Mouse (Mus musculus) embryonic facial prominence, embryonic 13.5 days (tissue): ENCODE results near the gene Zdhhc1. TPM values are rescaled to one million over a fixed set of nuclear protein-coding genes. Genes with fewer than 3 reads are reported as not detected.

ENCODE experiments used
- ATAC-seq: fragments of 200-750 bp; cut with Nextera tagmentation; 2 replicates; pipeline ENCODE4 v1.8.0; 2017; ENCODE audit warnings: low read depth; ENCODE audit not compliant: insufficient number of reproducible peaks, insufficient read depth, low FRiP score, low TSS enrichment
- H3K27ac ChIP-seq: fragments of 300-500 bp; sonication (generic); 2 replicates; pipeline ENCODE4 v1.5.1; 2015; ENCODE audit warnings: moderate library complexity, mild to moderate bottlenecking, inconsistent platforms
- H3K27me3 ChIP-seq: fragments of 300-500 bp; sonication (generic); 2 replicates; pipeline ENCODE4 v1.6.1; 2015; ENCODE audit warnings: mild to moderate bottlenecking, inconsistent platforms
- H3K36me3 ChIP-seq: fragments of 300-500 bp; sonication (generic); 2 replicates; pipeline ENCODE4 v1.6.1; 2015; ENCODE audit warnings: mild to moderate bottlenecking, inconsistent platforms
- H3K4me1 ChIP-seq: fragments of 300-500 bp; sonication (generic); 2 replicates; pipeline ENCODE4 v1.6.1; 2015; ENCODE audit warnings: inconsistent platforms
- H3K4me2 ChIP-seq: fragments of 300-500 bp; sonication (generic); 2 replicates; pipeline ENCODE4 v1.6.1; 2015; ENCODE audit warnings: moderate library complexity, mild to moderate bottlenecking, inconsistent platforms
- H3K4me3 ChIP-seq: fragments of 300-500 bp; sonication (generic); 2 replicates; pipeline ENCODE4 v1.5.1; 2015; ENCODE audit warnings: mild to moderate bottlenecking, inconsistent platforms
- H3K9ac ChIP-seq: fragments of 300-500 bp; sonication (generic); 2 replicates; pipeline ENCODE4 v1.6.1; 2015; ENCODE audit warnings: mild to moderate bottlenecking, inconsistent platforms
- H3K9me3 ChIP-seq: fragments of 300-500 bp; sonication (generic); 2 replicates; pipeline ENCODE4 v1.6.1; 2016; ENCODE audit warnings: inconsistent platforms
- WGBS: fragments of 180-500 bp; shearing (Covaris S2); methylation state at CpG from one replicate; pipeline ENCODE4 v1.1.7; 2015; ENCODE audit warnings: mixed read lengths; 5-methylcytosine and 5-hydroxymethylcytosine counted together
- polyA plus RNA-seq: library from polyadenylated mRNA; unstranded; fragments of >200 nt; fragmentation: Nextera tagmentation; extraction: Ambion mirVana; gene quantifications from 2 replicates; pipeline ENCODE4 v1.2.1, GENCODE M21; 2015

The Zdhhc1 gene
- polyA plus RNA-seq, 1 experiment from 2014 or later = 53.3 TPM

GRCm38 (mm10) chr8:105431743-105432515 is 64.8 kb downstream of the Zdhhc1 start:
- Histone ChIP-seq H3K9me3 (no peaks in the 10 kb centered on the region), H3K36me3 (no peaks in the 10 kb centered on the region), H3K4me1 (peaks cover 9% of the 10 kb centered on the region; the same call in 1 of the 2 replicates), H3K9ac (no peak overlapping the region), H3K27me3 (no peaks in the 10 kb centered on the region), H3K27ac (no peak overlapping the region), H3K4me2 (no peak overlapping the region), H3K4me3 (no peak overlapping the region)
- WGBS = 50% methylated on average over 7 of the region's 7 CpGs
- ATAC-seq = no peak

DNA sequence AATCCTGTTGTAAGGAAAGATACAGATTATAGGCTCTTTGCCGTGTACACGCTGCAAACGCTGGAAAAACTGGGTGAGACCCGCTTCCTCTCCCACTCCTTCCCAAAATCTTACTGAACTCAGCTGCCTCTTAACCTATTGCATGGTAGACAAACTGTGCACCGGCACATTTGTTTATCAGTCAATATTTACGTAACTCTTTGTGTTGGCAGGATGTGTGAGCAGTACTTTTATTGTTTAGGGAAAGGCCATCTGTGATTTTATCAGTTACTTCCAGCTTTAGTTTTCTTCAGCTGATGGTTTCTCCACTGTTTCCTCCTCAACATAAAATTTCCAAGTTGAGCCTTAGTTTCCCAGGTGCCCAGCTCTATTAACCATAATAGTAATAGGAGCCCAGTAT is 69.8 kb downstream of the Zdhhc1 start:
- H3K36me3 ChIP-seq = no peaks in the 10 kb centered on the region

More for the DNA sequence above, 69.8 kb downstream of the Zdhhc1 start:
- H3K9ac ChIP-seq = no peak overlapping the region
- no peak for ATAC-seq
- no peaks in the 10 kb centered on the region for H3K4me1 ChIP-seq
- H3K27ac ChIP-seq = no peak overlapping the region
- H3K4me3 ChIP-seq = no peak overlapping the region
- no peak overlapping the region for H3K4me2 ChIP-seq
- 76% methylated on average over 6 of the region's 6 CpGs for WGBS
- H3K9me3 ChIP-seq = no peaks in the 10 kb centered on the region
- H3K27me3 ChIP-seq = no peaks in the 10 kb centered on the region

Other genes with a start within 250 kb of the Zdhhc1 start
- gene B3gnt9, start 241.7 kb downstream of the Zdhhc1 start, polyA plus RNA-seq = 25.9 and 29.7 TPM in 2 replicates
- gene Tradd, start 232.3 kb downstream of the Zdhhc1 start, polyA plus RNA-seq = 22.8 and 24.7 TPM in 2 replicates
- 2.1 TPM in 2 replicates for gene Fbxl8, start 232.3 kb downstream of the Zdhhc1 start, polyA plus RNA-seq
- 0.13 and 0.22 TPM in 2 replicates for gene Hsf4, start 227.1 kb downstream of the Zdhhc1 start, polyA plus RNA-seq
- gene Nol3, start 220.8 kb downstream of the Zdhhc1 start, polyA plus RNA-seq = 1.8 and 2.8 TPM in 2 replicates
- gene 4931428F04Rik, start 207.0 kb downstream of the Zdhhc1 start, polyA plus RNA-seq = 22.1 and 23.0 TPM in 2 replicates
- gene Exoc3l, start 200.8 kb downstream of the Zdhhc1 start, polyA plus RNA-seq = 10.2 and 11.1 TPM in 2 replicates
- 78.9 and 81.7 TPM in 2 replicates for gene E2f4, start 199.2 kb downstream of the Zdhhc1 start, polyA plus RNA-seq
- gene Elmo3, start 191.3 kb downstream of the Zdhhc1 start, polyA plus RNA-seq = 6.0 and 6.7 TPM in 2 replicates
- 1.3 and 1.8 TPM in 2 replicates for gene Lrrc29, start 170.6 kb downstream of the Zdhhc1 start, polyA plus RNA-seq
- gene Tmem208, start 170.5 kb downstream of the Zdhhc1 start, polyA plus RNA-seq = 121 TPM in 2 replicates
- 2.3 and 3.0 TPM in 2 replicates for gene Fhod1, start 148.9 kb downstream of the Zdhhc1 start, polyA plus RNA-seq
- gene Slc9a5, start 148.1 kb downstream of the Zdhhc1 start, polyA plus RNA-seq = 5.9 and 6.0 TPM in 2 replicates
- 0.39 and 0.81 TPM in 2 replicates for gene Plekhg4, start 123.6 kb downstream of the Zdhhc1 start, polyA plus RNA-seq
- gene Kctd19, start 83.4 kb downstream of the Zdhhc1 start, polyA plus RNA-seq = not detected in 2 replicates
- gene Lrrc36, start 83.3 kb downstream of the Zdhhc1 start, polyA plus RNA-seq = 0.22 TPM in 1 of 2 replicates, not detected in the other
- gene Tppp3, start 25.4 kb downstream of the Zdhhc1 start, polyA plus RNA-seq = 18.7 and 23.1 TPM in 2 replicates
- gene Hsd11b2, start 21.9 kb upstream of the Zdhhc1 start, polyA plus RNA-seq = 0.87 and 1.1 TPM in 2 replicates
- 78.4 and 80.4 TPM in 2 replicates for gene Atp6v0d1, start 69.1 kb upstream of the Zdhhc1 start, polyA plus RNA-seq
- gene Ripor1, start 108.4 kb upstream of the Zdhhc1 start, polyA plus RNA-seq = 18.6 and 18.7 TPM in 2 replicates
- gene Ctcf, start 139.7 kb upstream of the Zdhhc1 start, polyA plus RNA-seq = 136 and 146 TPM in 2 replicates
- gene Agrp, start 140.5 kb upstream of the Zdhhc1 start, polyA plus RNA-seq = 0.90 and 2.1 TPM in 2 replicates
- 0.61 and 0.84 TPM in 2 replicates for gene Carmil2, start 189.4 kb upstream of the Zdhhc1 start, polyA plus RNA-seq
- gene Acd, start 204.2 kb upstream of the Zdhhc1 start, polyA plus RNA-seq = 72.3 and 84.3 TPM in 2 replicates
- gene Pard6a, start 204.2 kb upstream of the Zdhhc1 start, polyA plus RNA-seq = 18.9 and 21.5 TPM in 2 replicates
- gene 4933405L10Rik, start 210.8 kb upstream of the Zdhhc1 start, polyA plus RNA-seq = 0.25 and 0.36 TPM in 2 replicates
- gene Enkd1, start 211.3 kb upstream of the Zdhhc1 start, polyA plus RNA-seq = 28.6 and 34.5 TPM in 2 replicates